Mouse (Mus musculus) right cerebral cortex, postnatal 4 days (tissue): ENCODE data around the gene Mpv17l2.
A peak's percentile ranks its signal among the peaks of the same experiment; 100 is the strongest.

Experiments used
- DNase-seq: peaks from one replicate; pipeline ENCODE4 v3.0.0-alpha.2; 2022

Mpv17l2 gene

GRCm38 (mm10) chr8:70765838-70766570 lies 5.3 kb upstream of the Mpv17l2 start:
- DNase-seq: no peak

GRCm38 (mm10) chr8:70765329-70765728 lies 4.6 kb upstream of the Mpv17l2 start:
- DNase-seq: no peak

- no peak for DNase-seq
Observed at GRCm38 (mm10) chr8:70764676-70765075, 3.9 kb upstream of the Mpv17l2 start.

- DNase-seq: no peak
Observed at GRCm38 (mm10) chr8:70764026-70764425, 3.3 kb upstream of the Mpv17l2 start.

GRCm38 (mm10) chr8:70763354-70763753 lies 2.6 kb upstream of the Mpv17l2 start:
- peak; percentile 74 for DNase-seq

- no peak for DNase-seq
Observed at GRCm38 (mm10) chr8:70762118-70762517, 1.4 kb upstream of the Mpv17l2 start.

- no peak for DNase-seq
Observed at GRCm38 (mm10) chr8:70760350-70760749, 396 bp downstream of the Mpv17l2 start.

- peak; percentile 29 for DNase-seq
Observed at GRCm38 (mm10) chr8:70758616-70759561, 1.9 kb downstream of the Mpv17l2 start.

GRCm38 (mm10) chr8:70758308-70758615 lies 2.5 kb downstream of the Mpv17l2 start:
- DNase-seq: no peak

- peak; percentile 34 for DNase-seq
Observed at GRCm38 (mm10) chr8:70757523-70758307, 3.0 kb downstream of the Mpv17l2 start.

- no peak for DNase-seq
Observed at GRCm38 (mm10) chr8:70756476-70757040, 4.2 kb downstream of the Mpv17l2 start.

GRCm38 (mm10) chr8:70755661-70756475 lies 4.9 kb downstream of the Mpv17l2 start:
- no peak for DNase-seq

GRCm38 (mm10) chr8:70754871-70755660 lies 5.7 kb downstream of the Mpv17l2 start:
- peak; percentile 85 for DNase-seq

GRCm38 (mm10) chr8:70754043-70754870 lies 6.5 kb downstream of the Mpv17l2 start, which contains the start of gene Rab3a:
Rab3a (plus strand) TSS chr8:70754679.
- peak; percentile 90 for DNase-seq

- DNase-seq: peak; percentile 64
Observed at GRCm38 (mm10) chr8:70753151-70753550, 7.6 kb downstream of the Mpv17l2 start.

- DNase-seq: peak; percentile 88
Observed at GRCm38 (mm10) chr8:70752000-70752764, 8.6 kb downstream of the Mpv17l2 start.

GRCm38 (mm10) chr8:70750128-70750680 lies 10.5 kb downstream of the Mpv17l2 start:
- DNase-seq: no peak

GRCm38 (mm10) chr8:70749097-70749674 lies 11.6 kb downstream of the Mpv17l2 start:
- DNase-seq: no peak
